In the genomic region with DNA sequence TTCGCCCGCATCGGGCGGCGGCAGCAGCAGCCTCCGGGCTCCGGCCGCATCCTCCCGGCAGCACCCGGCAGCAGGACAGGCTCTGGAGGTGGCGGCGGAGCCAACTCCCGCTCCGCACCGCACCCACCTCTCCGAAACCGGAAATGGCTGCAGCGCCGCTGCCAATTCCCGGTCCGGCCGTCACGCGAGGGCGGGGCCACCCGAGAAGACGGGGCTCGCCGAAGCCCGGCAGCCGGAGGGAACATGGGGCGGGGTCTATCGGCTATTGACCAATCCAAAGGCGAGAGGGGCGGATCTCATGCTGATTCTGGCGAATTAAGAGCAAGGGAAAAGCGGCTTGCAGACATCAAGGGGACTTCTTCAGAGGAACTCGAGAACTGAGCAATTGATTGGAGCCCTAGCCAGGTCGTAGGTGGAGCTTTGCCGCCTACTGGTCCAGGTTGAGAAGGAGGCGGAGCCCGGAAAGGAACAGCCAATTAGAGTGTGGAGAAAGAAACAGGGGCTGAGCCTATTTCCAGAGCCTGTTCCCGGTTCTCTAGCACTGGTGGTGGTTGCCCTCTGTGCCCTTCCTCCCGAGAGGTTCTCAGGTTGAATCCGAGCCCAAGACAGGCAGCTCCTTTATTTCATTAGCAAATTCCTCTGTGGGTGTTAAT, we compare ENCODE assay signal across 8 mouse cellular contexts. TPM values are rescaled to one million over a fixed set of nuclear protein-coding genes. Genes with fewer than 3 reads are reported as not detected.
A peak's percentile ranks its signal among the peaks of the same experiment; 100 is the strongest.
DNase-seq lines count a peak whose midpoint lies in the region; ATAC-seq and TF ChIP-seq lines count a peak whose summit lies in the region.

A gene (minus strand): TSS at position 234 of the 653 bp plus-strand sequence.

- H3K4me3 ChIP-seq in heart, embryonic 12.5 days, result peak within 1 kb of the TSS; percentile 99
- H3K4me3 ChIP-seq in kidney, postnatal 0 days (replicated peaks; ENCODE audit: low read depth, low read length), result peak within 1 kb of the TSS; percentile 98
- peak within 1 kb of the TSS; percentile 97 for H3K4me3 ChIP-seq in liver, embryonic 11.5 days (ENCODE audit: low read depth, low read length)
- peak within 1 kb of the TSS; percentile 80 for H3K4me3 ChIP-seq in stomach, embryonic 14.5 days (ENCODE audit: low read depth, low read length)

- H3K9ac ChIP-seq in heart, embryonic 12.5 days, result peak within 1 kb of the TSS; percentile 96
- peak within 1 kb of the TSS; percentile 94 for H3K9ac ChIP-seq in kidney, postnatal 0 days (ENCODE audit: low read depth, low read length)
- H3K9ac ChIP-seq in liver, embryonic 11.5 days (ENCODE audit: low read depth, low read length), result peak within 1 kb of the TSS; percentile 80
- peak within 1 kb of the TSS; percentile 75 for H3K9ac ChIP-seq in stomach, embryonic 14.5 days (replicated peaks; ENCODE audit: low read depth, low read length)

- peak within 1 kb of the TSS; percentile 98 for H3K4me2 ChIP-seq in heart, embryonic 12.5 days
- peak within 1 kb of the TSS; percentile 85 for H3K4me2 ChIP-seq in kidney, postnatal 0 days (ENCODE audit: low read length)
- peak within 1 kb of the TSS; percentile 92 for H3K4me2 ChIP-seq in liver, embryonic 11.5 days
- H3K4me2 ChIP-seq in stomach, embryonic 14.5 days (replicated peaks; ENCODE audit: low read depth, low read length), result peak within 1 kb of the TSS; percentile 84

- no peaks in the 10 kb centered on the region for H3K9me3 ChIP-seq in heart, embryonic 12.5 days (replicated peaks)
- no peaks in the 10 kb centered on the region for H3K9me3 ChIP-seq in kidney, postnatal 0 days (replicated peaks; ENCODE audit: low read length)
- H3K9me3 ChIP-seq in liver, embryonic 11.5 days (ENCODE audit: control insufficient read depth, low read length), result no peaks in the 10 kb centered on the region
- H3K9me3 ChIP-seq in stomach, embryonic 14.5 days (ENCODE audit: control insufficient read depth, low read depth, low read length), result no peaks in the 10 kb centered on the region

- no peaks in the 10 kb centered on the region for H3K27me3 ChIP-seq in heart, embryonic 12.5 days (replicated peaks)
- no peaks in the 10 kb centered on the region for H3K27me3 ChIP-seq in kidney, postnatal 0 days (ENCODE audit: insufficient read depth, low read length)
- H3K27me3 ChIP-seq in liver, embryonic 11.5 days (replicated peaks; ENCODE audit: control insufficient read depth, insufficient read depth, low read length), result no peaks in the 10 kb centered on the region
- no peaks in the 10 kb centered on the region for H3K27me3 ChIP-seq in stomach, embryonic 14.5 days (ENCODE audit: control insufficient read depth, insufficient read depth, low read length)

- peak; percentile 41; the same call in 1 of the 2 replicates for TF ChIP-seq CTCF in kidney, postnatal 0 days (IDR thresholded peaks at IDR 0.05; ENCODE audit: low read depth)

- peak within 1 kb of the TSS; percentile 80 for H3K27ac ChIP-seq in heart, embryonic 12.5 days (ENCODE audit: poor library complexity, severe bottlenecking)
- H3K27ac ChIP-seq in kidney, postnatal 0 days, result peak within 1 kb of the TSS; percentile 94
- H3K27ac ChIP-seq in liver, embryonic 11.5 days (ENCODE audit: low read depth, low read length), result peak within 1 kb of the TSS; percentile 61; the same call in 1 of the 2 replicates
- peak within 1 kb of the TSS; percentile 74 for H3K27ac ChIP-seq in stomach, embryonic 14.5 days (ENCODE audit: low read length)

- whole genome bisulfite sequencing in heart, embryonic 12.5 days, result under 1% methylated on average over 45 of the region's 45 CpGs
- WGBS in kidney, postnatal 0 days, result under 1% methylated on average over 45 of the region's 45 CpGs
- WGBS in liver, embryonic 11.5 days, result under 1% methylated on average over 45 of the region's 45 CpGs
- 0% methylated on average over 38 of the region's 45 CpGs for WGBS in stomach, embryonic 14.5 days

- peaks cover 14% of the 10 kb centered on the region for H3K4me1 ChIP-seq in heart, embryonic 12.5 days (replicated peaks)
- H3K4me1 ChIP-seq in kidney, postnatal 0 days (replicated peaks; ENCODE audit: insufficient read depth, low read length), result peaks cover 10% of the 10 kb centered on the region; the same call in 1 of the 2 replicates
- H3K4me1 ChIP-seq in liver, embryonic 11.5 days (replicated peaks; ENCODE audit: control insufficient read depth, insufficient read depth, low read length), result peaks cover 14% of the 10 kb centered on the region
- peaks cover 6% of the 10 kb centered on the region for H3K4me1 ChIP-seq in stomach, embryonic 14.5 days (ENCODE audit: control insufficient read depth, insufficient read depth, low read length)

- peak; percentile 98 for DNase-seq in CD4-positive helper T cell, adult 2 months (ENCODE audit: low read depth, low spot score)
- DNase-seq in brain, embryonic 18.5 days (ENCODE audit: low read depth, low spot score), result peak; percentile 99
- peak; percentile 100 for DNase-seq in kidney, postnatal 0 days (ENCODE audit: low spot score)
- DNase-seq in liver, embryonic 11.5 days (ENCODE audit: low spot score), result peak; percentile 96
- peak; percentile 99 for DNase-seq in naive thymus-derived CD4-positive, alpha-beta T cell, adult 2 months (ENCODE audit: low read depth)

- peak; percentile 97 for ATAC-seq in erythroid progenitor cell, adult 5-6 weeks (replicated peaks; ENCODE audit: low FRiP score, poor library complexity, severe bottlenecking)
- peak; percentile 98 for ATAC-seq in heart, embryonic 12.5 days (ENCODE audit: insufficient number of reproducible peaks, low FRiP score)
- ATAC-seq in kidney, postnatal 0 days (replicated peaks; ENCODE audit: low FRiP score, low read depth), result peak; percentile 99
- ATAC-seq in liver, embryonic 11.5 days (replicated peaks; ENCODE audit: low FRiP score), result peak; percentile 98
- ATAC-seq in stomach, embryonic 14.5 days (ENCODE audit: insufficient number of reproducible peaks, insufficient read depth, low FRiP score, low read depth), result peak; percentile 99

- H3K36me3 ChIP-seq in heart, embryonic 12.5 days, result no peaks in the 10 kb centered on the region
- H3K36me3 ChIP-seq in kidney, postnatal 0 days (ENCODE audit: insufficient read depth, low read length), result no peaks in the 10 kb centered on the region
- no peaks in the 10 kb centered on the region for H3K36me3 ChIP-seq in liver, embryonic 11.5 days (ENCODE audit: control insufficient read depth, insufficient read depth, low read length)
- H3K36me3 ChIP-seq in stomach, embryonic 14.5 days (ENCODE audit: control insufficient read depth, insufficient read depth, low read length), result no peaks in the 10 kb centered on the region

RNA-seq across cellular contexts. Expression of the gene that starts here (rescaled TPM):
- 33.9 and 45.7 TPM in 2 replicates for total RNA-seq in erythroid progenitor cell, adult 5-6 weeks (2015; ENCODE audit: low replicate concordance)
- 20.4 and 40.2 TPM in 2 replicates for total RNA-seq in erythroid progenitor cell, adult 5-6 weeks (2017; ENCODE audit: low replicate concordance)
- 73.3 and 76.4 TPM in 2 replicates for polyA plus RNA-seq in heart, embryonic 12.5 days (2016; fragmentation: Nextera tagmentation; extraction: Ambion mirVana)
- 131 and 134 TPM in 2 replicates for polyA plus RNA-seq in kidney, postnatal 0 days (2015; fragmentation: Nextera tagmentation; extraction: Ambion mirVana)
- 56.9 and 63.2 TPM in 2 replicates for polyA plus RNA-seq in liver, embryonic 11.5 days (2014; fragmentation: Nextera tagmentation; extraction: Ambion mirVana)
- polyA plus RNA-seq in stomach, embryonic 14.5 days (2014; fragmentation: Nextera tagmentation; extraction: Ambion mirVana), result 93.4 and 100 TPM in 2 replicates

Comparison
In these comparisons a context has a peak if more than half of its experiments do, and no peak if none do; other contexts are left out.
1. Peak in every context shown above with its lines: DNase-seq, ATAC-seq, H3K4me3 ChIP-seq and H3K27ac ChIP-seq.